ENCODE assay signal across 9 mouse cellular contexts in the genomic region with DNA sequence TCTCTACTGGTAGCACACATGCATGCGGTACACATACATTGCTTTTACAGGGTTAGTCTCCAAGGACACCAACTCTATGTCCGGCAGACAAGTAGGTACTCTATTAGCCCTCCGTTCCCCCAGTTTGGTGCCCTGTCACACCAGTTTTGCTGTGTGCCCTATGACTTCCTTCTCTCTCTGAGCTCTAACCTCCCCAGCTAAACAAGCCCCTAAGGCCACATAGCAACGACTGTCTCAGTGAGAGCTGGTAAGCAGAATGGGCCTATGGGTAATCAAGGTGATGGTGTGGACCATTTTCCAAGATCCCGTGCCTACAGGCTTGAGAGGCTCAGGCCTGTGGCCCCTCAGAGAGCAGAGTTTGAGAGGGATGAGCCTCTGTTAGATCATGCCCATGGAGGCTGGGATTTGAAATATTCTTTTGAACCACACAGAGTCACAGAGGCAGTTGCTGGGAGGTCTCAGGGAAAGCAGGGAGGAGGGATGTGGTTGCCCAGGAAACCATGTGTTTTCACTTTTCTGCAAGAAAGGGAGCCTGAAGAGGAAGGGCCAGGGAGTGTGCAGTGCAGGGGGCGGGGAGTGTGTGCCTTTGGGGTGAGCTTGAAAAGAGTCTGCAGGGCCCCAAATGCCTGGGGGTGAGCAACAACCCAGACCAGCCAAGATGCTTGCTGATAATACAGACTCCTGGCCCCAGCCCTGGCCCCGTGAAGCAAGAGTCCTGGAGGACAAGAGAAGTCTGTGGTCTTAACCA. TPM values are rescaled to one million over a fixed set of nuclear protein-coding genes. Genes with fewer than 3 reads are reported as not detected.
DNase-seq lines count a peak whose midpoint lies in the region; ATAC-seq lines count a peak whose summit lies in the region.
"Had no signal": no experiment of that assay in that cellular context is flagged by ENCODE, and none has a peak within 500 bp of the region (broad histone marks: within the 10 kb centered on the region; RNA-seq: fewer than 3 reads in every experiment).

No protein-coding gene starts in this region.

- H3K4me1 ChIP-seq in megakaryocyte, embryonic 14.5 days, result peaks cover 96% of the 10 kb centered on the region
- peaks cover 57% of the 10 kb centered on the region for H3K4me1 ChIP-seq in embryonic facial prominence, embryonic 13.5 days
- peaks cover 64% of the 10 kb centered on the region for H3K4me1 ChIP-seq in limb, embryonic 12.5 days (replicated peaks)
- H3K4me1 ChIP-seq in neural tube, embryonic 12.5 days, result peaks cover 20% of the 10 kb centered on the region

- DNase-seq in kidney, adult 11 months, result no peak
- no peak for DNase-seq in adrenal gland, adult 8-10 months
- DNase-seq in ovary, postnatal 36 days (ENCODE audit: low spot score), result no peak

- no peaks in the 10 kb centered on the region for H3K9me3 ChIP-seq in megakaryocyte, embryonic 14.5 days
- H3K9me3 ChIP-seq in embryonic facial prominence, embryonic 13.5 days, result no peaks in the 10 kb centered on the region
- no peaks in the 10 kb centered on the region for H3K9me3 ChIP-seq in limb, embryonic 12.5 days
- H3K9me3 ChIP-seq in neural tube, embryonic 12.5 days, result no peaks in the 10 kb centered on the region
- H3K9me3 ChIP-seq: intestine, embryonic 15.5 days had no signal

- H3K4me3 ChIP-seq in megakaryocyte, embryonic 14.5 days (replicated peaks), result peak overlapping the region; percentile 57
- H3K4me3 ChIP-seq in embryonic facial prominence, embryonic 13.5 days, result no peak overlapping the region
- H3K4me3 ChIP-seq in limb, embryonic 12.5 days (replicated peaks), result no peak overlapping the region
- no peak overlapping the region for H3K4me3 ChIP-seq in neural tube, embryonic 12.5 days
- H3K4me3 ChIP-seq: intestine, embryonic 15.5 days had no signal

- 25% methylated on average over 7 of the region's 7 CpGs for WGBS in embryonic facial prominence, embryonic 13.5 days
- WGBS in limb, embryonic 12.5 days, result 33% methylated on average over 7 of the region's 7 CpGs
- WGBS in neural tube, embryonic 12.5 days, result 49% methylated on average over 7 of the region's 7 CpGs

- no peaks in the 10 kb centered on the region for H3K36me3 ChIP-seq in megakaryocyte, embryonic 14.5 days (replicated peaks; ENCODE audit: low read length)
- no peaks in the 10 kb centered on the region for H3K36me3 ChIP-seq in embryonic facial prominence, embryonic 13.5 days
- no peaks in the 10 kb centered on the region for H3K36me3 ChIP-seq in limb, embryonic 12.5 days
- no peaks in the 10 kb centered on the region for H3K36me3 ChIP-seq in neural tube, embryonic 12.5 days
- H3K36me3 ChIP-seq: intestine, embryonic 15.5 days had no signal

- no peak overlapping the region for H3K9ac ChIP-seq in embryonic facial prominence, embryonic 13.5 days
- 0 out of 2 replicates have a peak overlapping the region, but pooled peaks have one; percentile 8 for H3K9ac ChIP-seq in limb, embryonic 12.5 days (replicated peaks)
- H3K9ac ChIP-seq in neural tube, embryonic 12.5 days, result no peak overlapping the region
- H3K9ac ChIP-seq: intestine, embryonic 15.5 days had no signal

- no peaks in the 10 kb centered on the region for H3K27me3 ChIP-seq in megakaryocyte, embryonic 14.5 days (replicated peaks)
- H3K27me3 ChIP-seq in embryonic facial prominence, embryonic 13.5 days, result peaks cover 3% of the 10 kb centered on the region; the same call in 1 of the 2 replicates
- no peaks in the 10 kb centered on the region for H3K27me3 ChIP-seq in limb, embryonic 12.5 days
- H3K27me3 ChIP-seq in neural tube, embryonic 12.5 days (replicated peaks), result peaks cover 21% of the 10 kb centered on the region
- H3K27me3 ChIP-seq: intestine, embryonic 15.5 days had no signal

- ATAC-seq in megakaryocyte, adult 5-6 weeks (ENCODE audit: poor library complexity, severe bottlenecking), result no peak
- ATAC-seq in embryonic facial prominence, embryonic 13.5 days (ENCODE audit: insufficient number of reproducible peaks, insufficient read depth, low FRiP score, low TSS enrichment, low read depth), result peak; percentile 68
- peak; percentile 77; the same call in 1 of the 2 replicates for ATAC-seq in limb, embryonic 12.5 days (ENCODE audit: insufficient number of reproducible peaks, insufficient read depth, low FRiP score, low TSS enrichment, low read depth)
- no peak for ATAC-seq in neural tube, embryonic 12.5 days (ENCODE audit: low FRiP score, low read depth)
- ATAC-seq: intestine, embryonic 15.5 days had no signal

- peak overlapping the region; percentile 93 for H3K27ac ChIP-seq in embryonic facial prominence, embryonic 13.5 days
- peak overlapping the region; percentile 95 for H3K27ac ChIP-seq in limb, embryonic 12.5 days
- H3K27ac ChIP-seq in neural tube, embryonic 12.5 days, result no peak overlapping the region
- H3K27ac ChIP-seq: intestine, embryonic 15.5 days had no signal

- H3K4me2 ChIP-seq in embryonic facial prominence, embryonic 13.5 days, result peak overlapping the region; percentile 30
- peak overlapping the region; percentile 34 for H3K4me2 ChIP-seq in limb, embryonic 12.5 days
- 0 out of 2 replicates have a peak overlapping the region, but pooled peaks have one; percentile 3 for H3K4me2 ChIP-seq in neural tube, embryonic 12.5 days (replicated peaks)
- H3K4me2 ChIP-seq: intestine, embryonic 15.5 days had no signal

RNA-seq across cellular contexts. Expression of a gene that starts 36.2 kb away (rescaled TPM):
- 19.3 and 52.2 TPM in 2 replicates for polyA plus RNA-seq in megakaryocyte, embryonic 14.5 days (2012; ENCODE audit: insufficient read depth, low replicate concordance)
- 0.52 and 0.96 TPM in 2 replicates for total RNA-seq in megakaryocyte, adult 5-6 weeks (2015)
- 1.3 and 1.7 TPM in 2 replicates for total RNA-seq in megakaryocyte, adult 5-6 weeks (2017)
- polyA plus RNA-seq in embryonic facial prominence, embryonic 13.5 days (2015; fragmentation: Nextera tagmentation; extraction: Ambion mirVana), result 16.7 and 17.4 TPM in 2 replicates
- polyA plus RNA-seq in limb, embryonic 12.5 days (2016; fragmentation: Nextera tagmentation; extraction: Ambion mirVana), result 23.5 and 23.9 TPM in 2 replicates
- 11.0 and 11.1 TPM in 2 replicates for polyA plus RNA-seq in neural tube, embryonic 12.5 days (2016; fragmentation: Nextera tagmentation; extraction: Ambion mirVana)
- total RNA-seq in adrenal gland, adult 8-10 months (2022), result 10 to 100 TPM in 1 of 4 experiments, 1 to 10 TPM in 3; 7.6 to 11.1 (median 8.6) TPM

RNA-seq across cellular contexts. Expression of a gene that starts 58.9 kb away (rescaled TPM):
- not detected in 2 replicates for polyA plus RNA-seq in megakaryocyte, embryonic 14.5 days (2012; ENCODE audit: insufficient read depth, low replicate concordance)
- not detected in 2 replicates for total RNA-seq in megakaryocyte, adult 5-6 weeks (2015)
- not detected in 2 replicates for total RNA-seq in megakaryocyte, adult 5-6 weeks (2017)
- not detected in 2 replicates for polyA plus RNA-seq in embryonic facial prominence, embryonic 13.5 days (2015; fragmentation: Nextera tagmentation; extraction: Ambion mirVana)
- not detected in 2 replicates for polyA plus RNA-seq in limb, embryonic 12.5 days (2016; fragmentation: Nextera tagmentation; extraction: Ambion mirVana)
- polyA plus RNA-seq in neural tube, embryonic 12.5 days (2016; fragmentation: Nextera tagmentation; extraction: Ambion mirVana), result not detected in 2 replicates
- 10 to 100 TPM in 1 of 4 experiments, 1 to 10 TPM in 2, not detected in 1; 3.1 to 22.6 (median 9.1) TPM for total RNA-seq in adrenal gland, adult 8-10 months (2022)

Comparison
In these comparisons a context has a peak if more than half of its experiments do, and no peak if none do; other contexts are left out.
1. ATAC-seq: peak in embryonic facial prominence, embryonic 13.5 days (single experiment) and limb, embryonic 12.5 days (single experiment); none in megakaryocyte, adult 5-6 weeks (single experiment) and neural tube, embryonic 12.5 days (single experiment).
2. Peak in every context shown above with its lines, with median percentiles within 50 percentile points of each other: H3K4me2 ChIP-seq.